Mouse (Mus musculus) heart, postnatal 0 days (tissue): ENCODE measurements around the gene Gm49384.

Experiments used
- CTCF ChIP-seq: IDR thresholded peaks from 2 replicates; pipeline ENCODE4 v1.5.1; 2016; ENCODE audit warnings: antibody characterized with exemption, control low read depth, low read depth
- EP300 ChIP-seq: IDR thresholded peaks from 2 replicates; pipeline ENCODE4 v1.6.1; 2016; ENCODE audit warnings: antibody characterized with exemption, low read depth

GRCm38 (mm10) chr12:69250756-69251155, 46.7 kb upstream of the Gm49384 start:
- TF ChIP-seq EP300, result no peak
- TF ChIP-seq CTCF, result no peak
